Mouse (Mus musculus) heart, embryonic 14.5 days (tissue): Measurements from ENCODE around the gene St14. TPM values are rescaled to one million over a fixed set of nuclear protein-coding genes. Genes with fewer than 3 reads are reported as not detected.

Experiments used
- ATAC-seq: fragments of 200-750 bp; cut with Nextera tagmentation; 2 replicates; pipeline ENCODE4 v1.8.0; 2017; ENCODE audit warnings: low read depth, moderate TSS enrichment; ENCODE audit not compliant: insufficient number of reproducible peaks, insufficient read depth, low FRiP score
- H3K27ac ChIP-seq, 2 experiments: fragments of 200-500 bp in 1 of 2; fragments of 300-500 bp in 1 of 2; sonication (generic) in 1 of 2; replicated peaks in 1 of 2; 2 replicates each; pipeline ENCODE4 v1.5.1; 2012 to 2014; ENCODE audit warnings: low read depth in 2 of 2, low read length in 2 of 2, control low read depth in 1 of 2, mild to moderate bottlenecking in 1 of 2, mixed read lengths in 1 of 2; ENCODE audit not compliant: control insufficient read depth in 1 of 2, insufficient read depth in 1 of 2
- H3K27me3 ChIP-seq: fragments of 300-500 bp; sonication (generic); 2 replicates; pipeline ENCODE4 v1.6.1; 2014; ENCODE audit warnings: mild to moderate bottlenecking, low read length, control low read depth; ENCODE audit not compliant: control insufficient read depth, insufficient read depth
- H3K36me3 ChIP-seq: fragments of 300-500 bp; sonication (generic); 2 replicates; pipeline ENCODE4 v1.6.1; 2014; ENCODE audit warnings: mild to moderate bottlenecking, control low read depth, low read length, mixed read lengths; ENCODE audit not compliant: control insufficient read depth, insufficient read depth
- H3K4me1 ChIP-seq, 2 experiments: fragments of 200-500 bp in 1 of 2; fragments of 300-500 bp in 1 of 2; sonication (generic) in 1 of 2; 2 replicates each; pipeline ENCODE4 v1.6.1; 2012 to 2014; ENCODE audit warnings: low read length in 2 of 2, control low read depth in 1 of 2, mixed read lengths in 1 of 2; ENCODE audit not compliant: control insufficient read depth in 2 of 2, insufficient read depth in 2 of 2
- H3K4me2 ChIP-seq: fragments of 300-500 bp; sonication (generic); 2 replicates; pipeline ENCODE4 v1.6.1; 2014; ENCODE audit warnings: mild to moderate bottlenecking, low read length
- H3K4me3 ChIP-seq, 2 experiments: fragments of 200-500 bp in 1 of 2; fragments of 300-500 bp in 1 of 2; sonication (generic) in 1 of 2; 2 replicates each; pipeline ENCODE4 v1.5.1; 2012 to 2014; ENCODE audit warnings: low read length in 2 of 2, mild to moderate bottlenecking in 2 of 2, control low read depth in 1 of 2, low read depth in 1 of 2, moderate library complexity in 1 of 2; ENCODE audit not compliant: control insufficient read depth in 1 of 2, insufficient read depth in 1 of 2
- H3K9ac ChIP-seq: fragments of 300-500 bp; sonication (generic); 2 replicates; pipeline ENCODE4 v1.6.1; 2014; ENCODE audit warnings: mild to moderate bottlenecking, low read length
- H3K9me3 ChIP-seq: fragments of 300-500 bp; sonication (generic); 2 replicates; pipeline ENCODE4 v1.6.1; 2016; ENCODE audit warnings: low read length, control low read depth; ENCODE audit not compliant: control insufficient read depth
- WGBS: fragments of 180-500 bp; shearing (Covaris S2); extraction: QIAGEN DNeasy Blood & Tissue Kit; methylation state at CpG from one replicate; pipeline ENCODE4 v1.1.7; 2014; 5-methylcytosine and 5-hydroxymethylcytosine counted together
- polyA plus RNA-seq: library from polyadenylated mRNA; unstranded; fragments of >200 nt; fragmentation: Nextera tagmentation; extraction: Ambion mirVana; gene quantifications from 2 replicates; pipeline ENCODE4 v1.2.1, GENCODE M21; 2014

St14 gene
- polyA plus RNA-seq, 1 experiment from 2014 or later: 0.58 TPM

DNA sequence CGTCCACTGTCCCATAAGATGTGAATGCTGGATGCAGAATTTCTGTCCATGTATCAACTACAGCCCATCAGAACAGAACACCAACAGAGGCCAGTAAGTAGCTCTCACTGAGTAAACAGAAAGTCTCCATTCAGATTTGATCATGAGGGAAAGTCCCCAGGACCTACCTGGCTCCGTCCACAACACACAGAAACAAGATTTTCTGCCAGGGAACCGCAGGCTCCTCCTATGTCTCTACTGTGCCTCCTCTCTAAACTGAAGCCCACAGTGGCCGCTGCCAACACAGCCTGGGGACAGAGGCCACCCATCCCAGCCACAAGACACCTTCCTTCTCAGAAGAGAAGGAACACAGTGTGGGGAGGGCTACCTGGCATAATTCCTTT is 11.1 kb downstream of the St14 start:
- 61% methylated on average over 4 of the region's 4 CpGs for WGBS
- Histone ChIP-seq H3K4me2 (peak overlapping the region; percentile 26), H3K27ac (no peak overlapping the region)

DNA sequence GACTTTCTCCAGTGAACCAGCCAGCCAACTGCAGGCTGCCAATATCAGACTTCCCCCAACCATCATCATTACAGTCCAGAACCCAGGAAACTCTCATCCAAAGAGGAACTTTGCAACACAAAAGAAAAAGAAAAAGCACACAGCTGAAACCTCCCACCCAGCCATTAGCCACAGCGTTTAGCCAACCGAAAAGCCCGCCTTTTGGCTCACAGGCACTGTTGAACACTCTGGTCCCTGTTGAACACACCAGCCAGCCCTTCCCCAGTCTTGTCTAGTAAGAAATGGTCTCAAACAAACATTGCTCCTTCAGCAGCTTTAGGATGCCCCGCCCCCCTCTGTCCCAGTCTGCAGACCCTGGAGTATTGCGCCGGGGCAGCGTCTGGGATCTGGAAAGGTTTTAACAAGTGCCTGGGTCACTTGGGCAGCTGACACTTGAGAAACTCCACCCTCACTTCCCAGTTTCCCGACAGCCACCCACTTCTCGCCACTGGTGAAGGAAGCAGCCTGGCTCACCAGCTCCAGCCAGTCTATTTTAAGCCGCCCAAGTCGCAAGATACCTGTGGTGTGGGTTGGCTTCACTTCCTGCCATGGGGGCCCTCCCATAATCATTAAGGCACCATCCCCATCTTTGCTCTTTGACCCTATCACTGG is 11.6 kb downstream of the St14 start:
- H3K4me1 ChIP-seq: peaks cover 18 to 23% of the 10 kb centered on the region in 2 experiments
- H3K9ac ChIP-seq: no peak overlapping the region
- H3K36me3 ChIP-seq: no peaks in the 10 kb centered on the region
- H3K4me2 ChIP-seq: peak overlapping the region; percentile 26
- H3K9me3 ChIP-seq: no peaks in the 10 kb centered on the region
- H3K27me3 ChIP-seq: no peaks in the 10 kb centered on the region
- ATAC-seq: no peak
- H3K27ac ChIP-seq: 0 out of 4 replicates have a peak overlapping the region, but pooled peaks of 1 of the 2 experiments have one; percentile 18
- H3K4me3 ChIP-seq: no peak overlapping the region
- 39% methylated on average over 11 of the region's 11 CpGs for WGBS

More for the DNA sequence above, 11.1 kb downstream of the St14 start:
- Histone ChIP-seq H3K9me3 (no peaks in the 10 kb centered on the region), H3K4me3 (no peak overlapping the region), H3K27me3 (no peaks in the 10 kb centered on the region), H3K9ac (no peak overlapping the region), H3K4me1 (peaks cover 18 to 23% of the 10 kb centered on the region in 2 experiments), H3K36me3 (no peaks in the 10 kb centered on the region)
- ATAC-seq: no peak

DNA sequence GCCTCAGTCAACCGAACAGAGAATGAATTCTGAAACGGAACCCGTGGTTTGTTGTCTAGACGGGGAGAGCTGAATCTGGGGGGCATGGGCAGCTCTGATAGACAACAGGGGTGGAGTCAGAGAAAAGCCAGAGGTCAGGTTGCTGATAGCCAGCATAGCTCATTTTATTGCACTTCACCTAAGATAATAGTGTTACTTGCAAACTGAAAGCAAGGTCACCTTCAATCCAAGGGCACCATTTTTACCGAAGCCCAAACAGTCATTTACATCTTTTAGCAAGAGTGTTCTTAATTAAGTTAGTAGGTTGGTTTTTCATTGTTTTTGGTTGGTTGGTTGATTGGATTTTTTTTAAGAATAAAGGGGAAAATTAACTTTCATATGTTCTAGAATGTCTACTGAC is 12.2 kb downstream of the St14 start:
- no peak overlapping the region for H3K4me2 ChIP-seq
- no peak overlapping the region for H3K9ac ChIP-seq
- ATAC-seq: no peak
- WGBS: 53% methylated on average over 5 of the region's 5 CpGs
- H3K9me3 ChIP-seq: no peaks in the 10 kb centered on the region
- no peaks in the 10 kb centered on the region for H3K36me3 ChIP-seq
- H3K4me3 ChIP-seq: no peak overlapping the region
- H3K27ac ChIP-seq: no peak overlapping the region; a peak in 1 of 4 replicates
- no peaks in the 10 kb centered on the region for H3K27me3 ChIP-seq
- H3K4me1 ChIP-seq: peaks cover 18 to 23% of the 10 kb centered on the region in 2 experiments

DNA sequence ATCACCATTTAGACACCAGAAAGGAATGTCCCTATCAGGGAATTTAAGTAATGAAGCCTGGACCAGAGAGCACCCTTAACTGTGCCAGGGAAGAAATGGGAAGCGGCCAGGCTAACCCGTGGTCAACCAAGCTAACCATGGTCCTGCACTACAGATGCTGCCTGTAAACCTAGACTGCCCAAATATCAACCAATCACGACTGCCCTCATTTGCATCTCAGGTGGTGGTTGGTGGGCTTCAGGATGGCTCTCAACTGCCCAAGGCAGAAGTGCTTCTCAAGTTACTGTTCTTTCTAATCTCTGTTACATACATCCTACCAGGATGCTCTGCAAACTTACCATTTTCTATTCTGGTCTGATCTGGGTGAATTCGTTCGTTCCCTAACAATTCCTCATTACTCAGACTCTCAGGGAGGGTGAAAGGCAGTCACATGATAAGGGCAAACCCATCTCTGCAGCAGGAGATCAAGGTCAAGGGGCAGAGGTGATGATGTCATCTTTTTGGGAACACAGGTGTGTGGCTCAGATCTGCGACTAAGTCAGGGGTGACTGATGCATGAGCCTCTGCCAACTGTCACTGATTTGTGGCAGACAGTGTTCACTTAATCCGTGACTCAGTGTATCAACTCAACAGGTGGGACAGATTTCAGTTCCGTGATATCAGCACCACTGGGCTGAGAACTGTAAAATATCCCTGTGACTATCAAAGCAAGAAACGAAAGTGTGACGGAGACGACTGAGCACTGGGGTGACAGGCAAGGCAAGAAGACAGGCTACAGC is 12.9 kb downstream of the St14 start:
- H3K36me3 ChIP-seq: no peaks in the 10 kb centered on the region
- no peaks in the 10 kb centered on the region for H3K27me3 ChIP-seq
- no peak overlapping the region for H3K4me3 ChIP-seq
- 30% methylated on average over 11 of the region's 11 CpGs for WGBS
- ATAC-seq: peak; percentile 77
- peaks cover 18 to 23% of the 10 kb centered on the region in 2 experiments for H3K4me1 ChIP-seq
- no peaks in the 10 kb centered on the region for H3K9me3 ChIP-seq
- H3K9ac ChIP-seq: no peak overlapping the region
- H3K27ac ChIP-seq: no peak overlapping the region; a peak in 1 of 4 replicates
- no peak overlapping the region for H3K4me2 ChIP-seq

DNA sequence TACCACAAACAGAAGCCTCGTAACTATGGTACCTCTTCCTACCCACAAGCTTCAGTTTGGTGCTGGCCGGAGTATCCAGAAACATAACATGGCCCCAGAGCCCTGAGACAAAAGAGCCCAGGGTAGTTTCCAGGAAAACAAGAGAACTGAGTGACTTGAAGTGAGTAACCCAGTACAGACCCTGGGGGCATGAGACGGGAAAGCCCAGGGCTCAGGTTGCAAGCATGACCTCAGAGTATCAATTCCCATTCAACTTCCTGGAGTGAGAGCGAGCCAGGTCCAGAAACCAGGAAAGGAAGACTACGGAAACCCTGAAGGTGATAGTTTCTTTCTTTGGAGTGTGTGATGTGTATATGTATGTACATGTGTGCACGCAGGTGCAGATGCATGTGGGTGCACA is 14.2 kb downstream of the St14 start:
- Histone ChIP-seq H3K27ac (no peak overlapping the region), H3K9ac (no peak overlapping the region), H3K36me3 (no peaks in the 10 kb centered on the region), H3K4me2 (no peak overlapping the region), H3K9me3 (no peaks in the 10 kb centered on the region), H3K4me1 (peaks cover 18 to 23% of the 10 kb centered on the region in 2 experiments), H3K4me3 (no peak overlapping the region), H3K27me3 (no peaks in the 10 kb centered on the region)
- ATAC-seq: no peak
- 87% methylated on average over 6 of the region's 6 CpGs for WGBS

DNA sequence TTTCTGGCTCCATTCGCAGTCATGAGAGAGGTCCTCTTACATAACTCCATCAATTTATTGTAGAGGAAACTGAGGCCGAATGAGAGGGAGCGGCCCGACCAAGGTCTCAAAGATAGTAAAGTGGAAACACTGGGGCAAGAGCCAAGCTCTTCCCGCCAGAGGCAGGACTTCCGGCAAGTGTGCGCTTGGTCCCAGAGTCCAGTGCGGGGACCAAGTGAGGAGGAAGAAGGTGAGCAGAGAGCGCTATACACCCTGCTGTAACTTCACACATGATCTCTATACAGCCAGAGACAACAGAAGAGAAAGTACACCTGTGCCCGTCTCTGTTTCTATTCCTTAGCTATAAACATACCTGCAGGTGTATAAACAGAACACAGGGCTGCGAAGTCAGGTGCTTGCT is 14.6 kb downstream of the St14 start:
- Histone ChIP-seq H3K27ac (no peak overlapping the region), H3K27me3 (no peaks in the 10 kb centered on the region), H3K4me1 (peaks cover 18 to 23% of the 10 kb centered on the region in 2 experiments), H3K4me2 (no peak overlapping the region), H3K4me3 (no peak overlapping the region), H3K36me3 (no peaks in the 10 kb centered on the region), H3K9me3 (no peaks in the 10 kb centered on the region), H3K9ac (no peak overlapping the region)
- WGBS: 86% methylated on average over 11 of the region's 11 CpGs
- ATAC-seq: no peak

DNA sequence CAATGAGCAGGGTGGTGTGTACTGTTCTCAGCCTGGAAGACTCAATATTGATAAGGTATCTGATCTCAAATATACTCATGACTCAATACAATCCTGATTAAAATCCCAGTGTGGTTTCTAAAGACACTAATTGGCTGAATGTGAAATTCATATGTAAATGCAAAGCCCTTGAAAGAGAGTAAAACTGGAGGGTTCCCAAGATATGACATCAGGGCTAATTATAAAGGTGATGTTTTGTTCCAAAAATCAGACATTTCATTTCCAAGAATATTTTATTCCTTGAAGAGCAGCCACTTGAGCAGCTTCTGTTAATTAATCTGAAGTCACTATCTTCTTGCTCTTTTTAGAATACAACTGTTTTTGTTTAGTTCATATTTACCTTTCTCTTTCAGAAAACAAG is 16.1 kb downstream of the St14 start:
- Histone ChIP-seq H3K4me3 (no peak overlapping the region), H3K9ac (no peak overlapping the region), H3K4me1 (peaks cover 15 to 18% of the 10 kb centered on the region in 2 experiments), H3K9me3 (no peaks in the 10 kb centered on the region), H3K27me3 (no peaks in the 10 kb centered on the region), H3K36me3 (no peaks in the 10 kb centered on the region), H3K27ac (no peak overlapping the region), H3K4me2 (no peak overlapping the region)
- no peak for ATAC-seq
